Mouse (Mus musculus) stomach, postnatal 0 days (tissue): Measurements from ENCODE around the gene Carhsp1.

ENCODE experiments used
- CTCF ChIP-seq: IDR thresholded peaks from 2 replicates; pipeline ENCODE4 v1.5.1; 2016; ENCODE audit warnings: antibody characterized with exemption, low read depth, mild to moderate bottlenecking, moderate library complexity
- EP300 ChIP-seq: optimal IDR thresholded peaks from 2 replicates; pipeline ENCODE3; 2016; ENCODE audit warnings: antibody characterized with exemption

GRCm38 (mm10) chr16:8667814-8668213, 4.1 kb downstream of the Carhsp1 start:
- TF ChIP-seq CTCF = no peak
- no peak for TF ChIP-seq EP300
